Mouse (Mus musculus) heart, adult 8-10 months (tissue): ENCODE data around the gene Gdpgp1. TPM values are rescaled to one million over a fixed set of nuclear protein-coding genes. Genes with fewer than 3 reads are reported as not detected.

Experiments
- DNase-seq: peaks from one replicate; pipeline ENCODE4 v3.0.0; 2022; ENCODE audit warnings: low spot score
- total RNA-seq, 4 experiments: library from RNA; stranded (reverse); gene quantifications; 2 replicates each; pipeline ENCODE4 v1.2.4; 2022

The Gdpgp1 gene
- total RNA-seq, 4 experiments from 2014 or later = 1.7 to 2.1 (median 2.0) TPM

DNA sequence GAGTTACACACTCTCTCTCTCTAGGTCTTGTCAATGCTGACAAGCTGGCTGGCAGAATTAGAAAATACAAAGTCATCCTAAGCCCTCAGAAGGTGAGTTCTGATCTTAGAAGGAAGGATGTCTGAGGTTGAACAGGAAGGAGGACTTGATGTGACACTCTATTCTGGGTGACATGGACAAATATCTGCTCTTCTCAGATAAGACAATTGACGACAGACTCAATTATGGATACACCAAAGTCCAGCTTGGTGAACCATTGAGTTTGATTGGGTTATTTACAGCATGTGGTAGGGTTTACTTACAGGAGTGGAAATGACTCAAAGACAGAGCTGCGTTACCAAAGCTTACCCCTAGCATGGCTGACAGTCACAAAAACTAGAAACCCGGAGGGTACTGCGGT, 43.7 kb downstream of the Gdpgp1 start:
- DNase-seq = no peak

DNA sequence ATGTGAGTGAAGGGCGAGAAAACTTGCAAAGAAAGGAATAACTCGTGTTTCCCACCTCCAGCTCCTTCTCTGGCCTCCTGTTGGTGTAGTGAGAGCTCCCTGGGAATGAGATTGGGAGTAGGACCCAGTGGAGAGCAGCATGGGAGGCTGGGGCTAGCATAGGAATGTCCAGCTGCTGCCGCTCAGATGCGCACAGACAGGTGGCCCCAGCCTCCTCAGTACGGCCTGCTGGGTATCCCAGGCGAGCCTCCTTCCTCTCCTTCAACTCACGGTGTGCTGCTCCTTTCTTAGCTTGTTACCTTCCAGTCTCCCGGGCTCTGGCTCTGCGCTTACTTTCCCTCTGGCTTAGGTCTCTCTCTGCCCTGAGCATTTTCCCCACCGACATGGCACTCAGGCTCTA, 47.4 kb downstream of the Gdpgp1 start:
- no peak for DNase-seq

DNA sequence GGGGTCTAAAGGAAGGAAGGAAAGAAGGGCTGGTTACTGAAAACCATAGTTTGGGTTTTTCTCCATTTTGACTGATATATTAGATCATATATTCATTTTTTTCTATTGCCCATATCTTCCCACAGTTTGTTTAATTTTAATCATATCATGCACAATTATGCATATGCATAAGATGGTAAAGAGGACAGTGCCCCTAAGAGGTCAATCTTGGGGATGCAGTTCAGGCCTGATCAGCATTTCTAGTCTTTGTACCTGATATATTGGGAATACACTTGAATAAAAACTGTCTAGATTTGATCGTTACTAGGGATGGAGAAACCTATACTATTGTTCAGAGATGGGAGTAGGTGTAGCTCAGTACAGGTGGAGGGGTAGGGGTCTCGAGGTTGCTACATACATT, 48.3 kb downstream of the Gdpgp1 start:
- no peak for DNase-seq

GRCm38 (mm10) chr7:80281646-80282045, 49.0 kb downstream of the Gdpgp1 start:
- DNase-seq = no peak

DNA sequence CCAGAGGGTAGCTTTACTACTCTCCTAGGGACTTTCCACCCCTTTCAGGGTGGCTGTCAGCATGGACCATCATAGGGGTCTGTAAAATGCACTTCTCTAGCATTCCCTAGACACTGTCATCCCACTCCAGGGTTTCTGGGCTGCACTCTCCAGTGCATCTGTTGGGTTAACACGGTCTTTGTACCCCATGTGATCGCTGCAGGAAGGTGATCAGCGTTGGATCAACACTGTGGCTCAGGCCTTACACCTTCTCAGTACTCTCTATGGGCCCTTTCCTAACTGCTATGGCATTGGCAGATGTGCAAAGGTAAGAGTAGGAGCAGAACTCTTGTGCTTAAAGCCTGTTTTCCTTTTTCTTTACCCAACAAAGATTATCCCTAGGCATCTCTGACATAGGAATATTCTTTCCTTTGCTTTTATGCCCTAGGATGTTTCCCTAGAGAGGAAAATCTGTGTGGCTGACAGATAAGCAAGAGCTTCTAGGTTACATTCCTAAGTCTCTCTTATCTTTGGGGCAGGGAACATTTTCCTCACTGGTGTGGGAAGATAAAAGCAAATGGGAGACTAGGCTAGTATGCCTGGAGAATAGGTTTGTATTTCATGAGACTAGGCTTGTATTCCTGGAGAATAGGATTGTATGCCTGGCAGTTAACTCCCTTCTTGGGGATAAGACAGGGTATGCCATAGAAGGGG, 50.7 kb downstream of the Gdpgp1 start:
- DNase-seq = no peak

DNA sequence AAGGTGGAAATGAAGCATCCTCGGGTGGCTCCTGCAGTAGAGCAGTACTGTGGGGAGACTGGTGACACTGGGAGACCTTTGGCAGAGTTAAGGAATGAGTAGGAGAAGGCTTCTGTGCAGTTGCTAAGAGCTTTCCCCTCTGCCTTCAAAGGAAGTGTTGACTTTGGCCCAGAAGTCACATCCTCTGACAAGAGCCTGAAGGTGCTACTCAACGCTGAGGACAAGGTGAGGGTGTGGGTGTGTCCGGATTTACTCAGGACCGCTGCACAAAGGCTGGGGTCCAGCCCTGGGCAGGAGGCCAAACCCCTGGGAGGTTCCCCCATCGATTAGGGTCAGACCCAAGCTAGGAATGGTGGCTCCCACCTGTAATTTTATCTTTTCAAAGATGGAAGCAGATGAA, 51.7 kb downstream of the Gdpgp1 start:
- no peak for DNase-seq

GRCm38 (mm10) chr7:80285725-80286124, 53.1 kb downstream of the Gdpgp1 start:
- no peak for DNase-seq

DNA sequence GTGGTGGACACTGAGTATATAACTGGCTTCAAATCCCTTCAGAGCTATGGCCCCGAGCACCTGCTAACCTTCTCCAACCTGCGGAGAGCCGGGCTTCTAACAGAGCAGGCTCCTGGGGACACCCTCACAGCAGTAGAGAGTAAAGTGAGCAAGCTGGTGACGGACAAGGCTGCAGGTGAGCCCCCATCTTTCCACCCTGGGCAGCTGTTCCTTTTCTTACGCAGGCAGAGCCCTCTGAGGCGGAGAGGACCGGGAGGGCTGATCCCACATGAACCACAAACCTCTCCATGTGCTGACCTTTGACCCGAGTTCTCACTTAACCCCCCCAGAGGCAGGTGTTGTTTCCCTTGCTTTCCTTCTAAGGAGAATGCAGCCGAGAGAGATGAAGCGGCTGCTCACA, 55.1 kb downstream of the Gdpgp1 start:
- DNase-seq = no peak

Other genes starting within 250 kb of the Gdpgp1 start
- gene Zfp710, start 208.1 kb upstream of the Gdpgp1 start, total RNA-seq = 10 to 100 TPM; 28.5 to 39.5 (median 31.3) TPM
- gene Idh2, start 117.5 kb upstream of the Gdpgp1 start, total RNA-seq = 1,000 to 10,000 TPM; 2,287 to 2,565 (median 2,388) TPM
- 10 to 100 TPM; 10.9 to 14.0 (median 11.7) TPM for gene Sema4b, start 46.0 kb upstream of the Gdpgp1 start, total RNA-seq
- gene Cib1, start 52 bp upstream of the Gdpgp1 start, total RNA-seq = 10 to 100 TPM; 12.7 to 19.1 (median 16.5) TPM
- gene Ttll13, start 13.5 kb downstream of the Gdpgp1 start, total RNA-seq = under 1 TPM; 0.19 to 0.72 (median 0.24) TPM
- 10 to 100 TPM; 26.2 to 28.6 (median 27.2) TPM for gene Ngrn, start 28.4 kb downstream of the Gdpgp1 start, total RNA-seq
- gene Vps33b, start 36.8 kb downstream of the Gdpgp1 start, total RNA-seq = 1 to 10 TPM; 5.6 to 9.0 (median 7.2) TPM
- gene Prc1, start 61.6 kb downstream of the Gdpgp1 start, total RNA-seq = 1 to 10 TPM in 3 of 4 experiments, under 1 TPM in 1; 0.72 to 3.1 (median 1.5) TPM
- gene Rccd1, start 91.6 kb downstream of the Gdpgp1 start, total RNA-seq = 1 to 10 TPM; 4.6 to 6.4 (median 5.3) TPM
- 10 to 100 TPM; 12.2 to 16.0 (median 15.2) TPM for gene Unc45a, start 108.1 kb downstream of the Gdpgp1 start, total RNA-seq
- 10 to 100 TPM; 33.3 to 40.0 (median 35.9) TPM for gene Hddc3, start 110.2 kb downstream of the Gdpgp1 start, total RNA-seq
- gene Man2a2, start 138.5 kb downstream of the Gdpgp1 start, total RNA-seq = 10 to 100 TPM; 61.2 to 66.5 (median 62.8) TPM
- gene Fes, start 155.1 kb downstream of the Gdpgp1 start, total RNA-seq = 10 to 100 TPM in 2 of 4 experiments, 1 to 10 TPM in 2; 6.4 to 13.5 (median 9.1) TPM
- 100 to 1,000 TPM in 2 of 4 experiments, 10 to 100 TPM in 2; 91.9 to 122 (median 99.2) TPM for gene Furin, start 172.6 kb downstream of the Gdpgp1 start, total RNA-seq